ENCODE assay signal across 7 mouse cellular contexts in the genomic region with DNA sequence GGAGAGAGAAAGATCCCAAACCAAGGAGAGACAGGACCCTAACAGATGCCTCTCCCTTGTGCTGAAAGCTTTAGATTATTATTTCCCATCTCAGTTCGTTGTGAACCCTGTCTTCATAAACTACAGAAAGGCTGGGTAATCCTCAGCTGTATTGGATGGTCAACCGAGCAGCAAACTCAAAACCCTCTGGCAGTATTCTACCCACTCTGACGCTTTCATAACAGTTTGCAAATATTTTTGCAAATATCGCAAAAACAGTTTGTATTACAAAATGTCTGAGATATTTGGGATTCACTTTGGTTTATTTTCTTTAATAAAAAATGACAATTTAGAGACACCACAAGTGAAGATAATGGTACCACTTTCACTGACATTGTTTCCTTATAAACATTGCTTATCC. TPM values are rescaled to one million over a fixed set of nuclear protein-coding genes. Genes with fewer than 3 reads are reported as not detected.
DNase-seq lines count a peak whose midpoint lies in the region; ATAC-seq and TF ChIP-seq lines count a peak whose summit lies in the region.

No protein-coding gene starts in this region.

- no peak overlapping the region for H3K27ac ChIP-seq in liver, embryonic 11.5 days (ENCODE audit: low read depth, low read length)
- no peak overlapping the region for H3K27ac ChIP-seq in forebrain, embryonic 12.5 days
- no peak overlapping the region for H3K27ac ChIP-seq in limb, embryonic 13.5 days
- peak overlapping the region; percentile 81 for H3K27ac ChIP-seq in olfactory bulb, adult 2 months (ENCODE audit: insufficient read depth, low read depth, low read length)

- H3K9ac ChIP-seq in liver, embryonic 11.5 days (ENCODE audit: low read depth, low read length), result no peak overlapping the region
- H3K9ac ChIP-seq in forebrain, embryonic 12.5 days, result peak overlapping the region; percentile 42
- peak overlapping the region; percentile 76; the same call in 1 of the 2 replicates for H3K9ac ChIP-seq in limb, embryonic 13.5 days

- H3K27me3 ChIP-seq in liver, embryonic 11.5 days (replicated peaks; ENCODE audit: control insufficient read depth, insufficient read depth, low read length), result no peaks in the 10 kb centered on the region
- H3K27me3 ChIP-seq in forebrain, embryonic 12.5 days, result peaks cover 4% of the 10 kb centered on the region; the same call in 1 of the 2 replicates
- H3K27me3 ChIP-seq in limb, embryonic 13.5 days, result 0 out of 2 replicates have a peak, but pooled peaks cover 11% of the 10 kb centered on the region

- H3K4me1 ChIP-seq in liver, embryonic 11.5 days (replicated peaks; ENCODE audit: control insufficient read depth, insufficient read depth, low read length), result peaks cover 4% of the 10 kb centered on the region; the same call in 1 of the 2 replicates
- H3K4me1 ChIP-seq in forebrain, embryonic 12.5 days, result peaks cover 12% of the 10 kb centered on the region
- H3K4me1 ChIP-seq in limb, embryonic 13.5 days, result peaks cover 21% of the 10 kb centered on the region
- H3K4me1 ChIP-seq in olfactory bulb, adult 2 months (ENCODE audit: control insufficient read depth, insufficient read depth, low read length), result peaks cover 15% of the 10 kb centered on the region

- H3K36me3 ChIP-seq in liver, embryonic 11.5 days (ENCODE audit: control insufficient read depth, insufficient read depth, low read length), result no peaks in the 10 kb centered on the region
- no peaks in the 10 kb centered on the region for H3K36me3 ChIP-seq in forebrain, embryonic 12.5 days (replicated peaks)
- H3K36me3 ChIP-seq in limb, embryonic 13.5 days, result no peaks in the 10 kb centered on the region

- TF ChIP-seq CTCF in olfactory bulb, adult 2 months (IDR thresholded peaks at IDR 0.05; ENCODE audit: insufficient read depth, low read depth, low read length), result no peak

- no peak for ATAC-seq in liver, embryonic 11.5 days (replicated peaks; ENCODE audit: low FRiP score)
- no peak for ATAC-seq in forebrain, embryonic 12.5 days (ENCODE audit: low FRiP score)
- ATAC-seq in limb, embryonic 13.5 days (ENCODE audit: low FRiP score, low read depth), result no peak

- TF ChIP-seq POLR2A in olfactory bulb, adult 2 months (IDR thresholded peaks at IDR 0.05; ENCODE audit: insufficient read depth, low read depth, low read length), result no peak

- WGBS in liver, embryonic 11.5 days, result 78% methylated on average over 4 of the region's 4 CpGs
- 75% methylated on average over 4 of the region's 4 CpGs for WGBS in forebrain, embryonic 12.5 days
- 80% methylated on average over 4 of the region's 4 CpGs for WGBS in limb, embryonic 13.5 days
- 32% methylated on average over 4 of the region's 4 CpGs for WGBS in olfactory bulb, adult 2 months

- H3K9me3 ChIP-seq in liver, embryonic 11.5 days (ENCODE audit: control insufficient read depth, low read length), result no peaks in the 10 kb centered on the region
- no peaks in the 10 kb centered on the region for H3K9me3 ChIP-seq in forebrain, embryonic 12.5 days
- no peaks in the 10 kb centered on the region for H3K9me3 ChIP-seq in limb, embryonic 13.5 days

- no peak for DNase-seq in liver, embryonic 11.5 days (ENCODE audit: low spot score)
- DNase-seq in liver, result no peak
- DNase-seq in right cerebral cortex, adult 18-20 months, result no peak
- DNase-seq in ovary, postnatal 36 days (ENCODE audit: low spot score), result no peak

- peak overlapping the region; percentile 81 for H3K4me2 ChIP-seq in liver, embryonic 11.5 days
- H3K4me2 ChIP-seq in forebrain, embryonic 12.5 days, result peak overlapping the region; percentile 62
- H3K4me2 ChIP-seq in limb, embryonic 13.5 days (replicated peaks), result peak overlapping the region; percentile 84

- H3K4me3 ChIP-seq in liver, embryonic 11.5 days (ENCODE audit: low read depth, low read length), result peak overlapping the region; percentile 69; the same call in 1 of the 2 replicates
- H3K4me3 ChIP-seq in forebrain, embryonic 12.5 days (replicated peaks), result peak overlapping the region; percentile 14; the same call in 1 of the 2 replicates
- peak overlapping the region; percentile 67 for H3K4me3 ChIP-seq in limb, embryonic 13.5 days
- no peak overlapping the region for H3K4me3 ChIP-seq in olfactory bulb, adult 2 months (ENCODE audit: insufficient read depth, low read depth, low read length)

RNA-seq across cellular contexts. Expression of a gene that starts 1.4 kb away (rescaled TPM):
- 7.1 and 7.4 TPM in 2 replicates for polyA plus RNA-seq in liver, embryonic 11.5 days (2014; fragmentation: Nextera tagmentation; extraction: Ambion mirVana)
- polyA plus RNA-seq in forebrain, embryonic 12.5 days (2016; fragmentation: Nextera tagmentation; extraction: Ambion mirVana), result 13.1 and 13.6 TPM in 2 replicates
- polyA plus RNA-seq in limb, embryonic 13.5 days (2015; fragmentation: Nextera tagmentation; extraction: Ambion mirVana), result 8.8 and 9.8 TPM in 2 replicates
- polyA plus RNA-seq in olfactory bulb, adult 2 months (2012; ENCODE audit: insufficient read depth, insufficient read length, low replicate concordance, missing spikeins), result not detected in 2 replicates

RNA-seq across cellular contexts. Expression of a gene that starts 16.3 kb away (rescaled TPM):
- 4.7 and 5.2 TPM in 2 replicates for polyA plus RNA-seq in liver, embryonic 11.5 days (2014; fragmentation: Nextera tagmentation; extraction: Ambion mirVana)
- 3.3 and 4.2 TPM in 2 replicates for polyA plus RNA-seq in forebrain, embryonic 12.5 days (2016; fragmentation: Nextera tagmentation; extraction: Ambion mirVana)
- 3.1 and 3.2 TPM in 2 replicates for polyA plus RNA-seq in limb, embryonic 13.5 days (2015; fragmentation: Nextera tagmentation; extraction: Ambion mirVana)
- polyA plus RNA-seq in olfactory bulb, adult 2 months (2012; ENCODE audit: insufficient read depth, insufficient read length, low replicate concordance, missing spikeins), result not detected in 2 replicates

RNA-seq across cellular contexts. Expression of a gene that starts 58.5 kb away (rescaled TPM):
- polyA plus RNA-seq in liver, embryonic 11.5 days (2014; fragmentation: Nextera tagmentation; extraction: Ambion mirVana), result 101 and 106 TPM in 2 replicates
- polyA plus RNA-seq in forebrain, embryonic 12.5 days (2016; fragmentation: Nextera tagmentation; extraction: Ambion mirVana), result 593 and 634 TPM in 2 replicates
- polyA plus RNA-seq in limb, embryonic 13.5 days (2015; fragmentation: Nextera tagmentation; extraction: Ambion mirVana), result 324 and 332 TPM in 2 replicates
- 233 and 684 TPM in 2 replicates for polyA plus RNA-seq in olfactory bulb, adult 2 months (2012; ENCODE audit: insufficient read depth, insufficient read length, low replicate concordance, missing spikeins)

RNA-seq across cellular contexts. Expression of a gene that starts 59.7 kb away (rescaled TPM):
- 90.4 and 91.6 TPM in 2 replicates for polyA plus RNA-seq in liver, embryonic 11.5 days (2014; fragmentation: Nextera tagmentation; extraction: Ambion mirVana)
- 103 and 110 TPM in 2 replicates for polyA plus RNA-seq in forebrain, embryonic 12.5 days (2016; fragmentation: Nextera tagmentation; extraction: Ambion mirVana)
- polyA plus RNA-seq in limb, embryonic 13.5 days (2015; fragmentation: Nextera tagmentation; extraction: Ambion mirVana), result 105 and 110 TPM in 2 replicates
- polyA plus RNA-seq in olfactory bulb, adult 2 months (2012; ENCODE audit: insufficient read depth, insufficient read length, low replicate concordance, missing spikeins), result not detected in 2 replicates
